ENCODE assay signal across 12 mouse cellular contexts in genomic region chr11:95266540-95267245, GRCm38 (mm10). TPM values are rescaled to one million over a fixed set of nuclear protein-coding genes. Genes with fewer than 3 reads are reported as not detected.
DNase-seq lines count a peak whose midpoint lies in the region; ATAC-seq lines count a peak whose summit lies in the region.
"Had no signal": no experiment of that assay in that cellular context is flagged by ENCODE, and none has a peak within 500 bp of the region (broad histone marks: within the 10 kb centered on the region; RNA-seq: fewer than 3 reads in every experiment).

No protein-coding gene starts in this region.

- peak; percentile 62 for DNase-seq in gastrocnemius, adult 18-20 months (ENCODE audit: low spot score)
- DNase-seq in gastrocnemius, postnatal 36 days, result no peak
- DNase-seq in ZHBTc4 (ENCODE audit: low read depth, low spot score), result peak; percentile 55
- DNase-seq in heart, postnatal 4 days, result peak; percentile 47
- no peak for DNase-seq in urinary bladder, postnatal 10 days (ENCODE audit: low spot score)
- no peak for DNase-seq in urinary bladder, adult 2 months (ENCODE audit: low spot score)
- DNase-seq: cerebellum, adult 2 months had no signal

- H3K4me3 ChIP-seq in liver, embryonic 16.5 days (ENCODE audit: low read depth, low read length), result no peak overlapping the region
- H3K4me3 ChIP-seq: heart, embryonic 15.5 days; neural tube, embryonic 15.5 days had no signal

- no peaks in the 10 kb centered on the region; the same call in 1 of the 2 replicates for H3K4me1 ChIP-seq in liver, embryonic 16.5 days (ENCODE audit: control insufficient read depth, low read depth, low read length)

- H3K27me3 ChIP-seq in liver, embryonic 16.5 days (ENCODE audit: control insufficient read depth, insufficient read depth, low read depth, low read length), result no peaks in the 10 kb centered on the region
- H3K27me3 ChIP-seq: heart, embryonic 15.5 days; neural tube, embryonic 15.5 days had no signal

- H3K4me2 ChIP-seq in liver, embryonic 16.5 days (ENCODE audit: low read depth, low read length), result no peak overlapping the region
- H3K4me2 ChIP-seq: heart, embryonic 15.5 days; neural tube, embryonic 15.5 days had no signal

- H3K9me3 ChIP-seq in liver, embryonic 16.5 days (replicated peaks; ENCODE audit: control insufficient read depth, low read length), result no peaks in the 10 kb centered on the region
- H3K9me3 ChIP-seq: heart, embryonic 15.5 days; neural tube, embryonic 15.5 days had no signal

- WGBS in liver, embryonic 16.5 days (ENCODE audit: insufficient replicate concordance), result 69% methylated on average over 6 of the region's 6 CpGs

- H3K9ac ChIP-seq in liver, embryonic 16.5 days (ENCODE audit: low read depth, low read length), result no peak overlapping the region
- H3K9ac ChIP-seq: heart, embryonic 15.5 days; neural tube, embryonic 15.5 days had no signal

- intact Hi-C loops in gastrocnemius, postnatal 36 days (cut with DNase I), result no loop called here

- peaks cover 22% of the 10 kb centered on the region for H3K36me3 ChIP-seq in liver, embryonic 16.5 days (ENCODE audit: control insufficient read depth, insufficient read depth)

- ATAC-seq in liver, embryonic 16.5 days (ENCODE audit: low read depth), result 0 out of 2 replicates have a peak, but pooled peaks have one; percentile 27
- no peak for ATAC-seq in CD4-positive, CD25-positive, alpha-beta regulatory T cell, adult 4 months

- H3K27ac ChIP-seq in liver, embryonic 16.5 days (ENCODE audit: low read length), result no peak overlapping the region
- H3K27ac ChIP-seq: heart, embryonic 15.5 days; neural tube, embryonic 15.5 days had no signal

RNA-seq across cellular contexts. Expression of gene Tac4, which starts 5.4 kb away (rescaled TPM):
- total RNA-seq in gastrocnemius, adult 18-20 months (2021), result not detected
- total RNA-seq in gastrocnemius, postnatal 36 days (2021), result not detected
- not detected for total RNA-seq in heart, postnatal 4 days (2021)
- polyA plus RNA-seq in liver, embryonic 16.5 days (2015; fragmentation: Nextera tagmentation; extraction: Ambion mirVana), result not detected in 2 replicates
- not detected for polyA plus RNA-seq in CD4-positive, CD25-positive, alpha-beta regulatory T cell, adult 4 months (2017; shearing (Covaris generic))
- polyA plus RNA-seq in urinary bladder, adult 2 months (2012; rRNA removed), result 0.06 TPM in 1 of 2 replicates, not detected in the other
- total RNA-seq: megakaryocyte-erythroid progenitor cell, adult 5-6 weeks had no signal
- polyA plus RNA-seq: heart, embryonic 15.5 days had no signal

RNA-seq across cellular contexts. Expression of gene Kat7, which starts 43.4 kb away (rescaled TPM):
- total RNA-seq in gastrocnemius, adult 18-20 months (2021), result 10 to 100 TPM; 19.7 to 23.9 TPM
- total RNA-seq in gastrocnemius, postnatal 36 days (2021), result 10 to 100 TPM; 20.8 to 25.1 TPM
- total RNA-seq in heart, postnatal 4 days (2021), result 10 to 100 TPM; 52.9 to 54.3 TPM
- polyA plus RNA-seq in liver, embryonic 16.5 days (2015; fragmentation: Nextera tagmentation; extraction: Ambion mirVana), result 29.4 and 31.2 TPM in 2 replicates
- polyA plus RNA-seq in CD4-positive, CD25-positive, alpha-beta regulatory T cell, adult 4 months (2017; shearing (Covaris generic)), result 10 to 100 TPM; 44.9 to 65.7 TPM
- polyA plus RNA-seq in urinary bladder, adult 2 months (2012; rRNA removed), result 36.3 and 38.0 TPM in 2 replicates

Comparison
In these comparisons a context has a peak if more than half of its experiments do, and no peak if none do; other contexts are left out.
1. DNase-seq: peak in gastrocnemius, adult 18-20 months (single experiment), ZHBTc4 (single experiment) and heart, postnatal 4 days (single experiment); none in gastrocnemius, postnatal 36 days (0 of 2), urinary bladder, postnatal 10 days (single experiment) and urinary bladder, adult 2 months (single experiment).